Mouse (Mus musculus) hematopoietic stem cell, adult 5-6 weeks (primary cell): ENCODE measurements around the gene Necap2. TPM values are rescaled to one million over a fixed set of nuclear protein-coding genes. Genes with fewer than 3 reads are reported as not detected.
A peak's percentile ranks its signal among the peaks of the same experiment; 100 is the strongest.

Experiments
- ATAC-seq, 2 experiments: fragments of 125-278 bp in 1 of 2; replicated peaks in 1 of 2; 2 replicates each; pipeline ENCODE4 v1.8.0; 2016 to 2017; ENCODE audit warnings: inconsistent platforms in 2 of 2, mild to moderate bottlenecking in 2 of 2, moderate number of reproducible peaks in 2 of 2, low read depth in 1 of 2, moderate TSS enrichment in 1 of 2; ENCODE audit not compliant: low FRiP score in 2 of 2, poor library complexity in 2 of 2, severe bottlenecking in 2 of 2, insufficient read depth in 1 of 2, low TSS enrichment in 1 of 2
- total RNA-seq: library from RNA; stranded (forward); fragments of 172-1452, 232-1000 nt; gene quantifications from 2 replicates; pipeline ENCODE4 v1.2.3, GENCODE M21; 2017

Necap2 gene
- 44.7 and 59.7 TPM in 2 replicates for total RNA-seq

- ATAC-seq, result peak; percentile 94
These were observed at the start of gene Necap2 for GRCm38 (mm10) chr4:141077681-141078509. TSS of gene Necap2 (minus strand) at chr4:141078357.

DNA sequence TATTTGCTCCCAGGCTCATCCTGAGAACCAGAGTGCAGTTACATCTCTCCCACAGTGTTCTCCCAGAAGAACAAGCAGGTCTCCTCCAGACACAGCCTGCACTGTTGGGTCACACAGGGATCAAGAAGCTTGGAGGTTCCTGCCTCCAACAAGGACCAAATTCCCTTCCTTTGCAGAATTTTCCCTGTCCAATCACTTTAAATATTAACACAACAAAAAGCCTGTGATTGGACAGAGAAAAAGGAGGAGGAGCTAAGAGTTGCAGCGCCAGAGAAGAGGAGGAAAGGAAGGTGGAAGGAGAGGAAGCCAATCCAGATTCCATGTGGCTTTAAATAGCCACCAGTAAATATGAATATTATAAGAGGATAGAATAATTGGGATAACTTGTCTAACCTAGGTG is 44.9 kb upstream of the Necap2 start:
- no peak for ATAC-seq

DNA sequence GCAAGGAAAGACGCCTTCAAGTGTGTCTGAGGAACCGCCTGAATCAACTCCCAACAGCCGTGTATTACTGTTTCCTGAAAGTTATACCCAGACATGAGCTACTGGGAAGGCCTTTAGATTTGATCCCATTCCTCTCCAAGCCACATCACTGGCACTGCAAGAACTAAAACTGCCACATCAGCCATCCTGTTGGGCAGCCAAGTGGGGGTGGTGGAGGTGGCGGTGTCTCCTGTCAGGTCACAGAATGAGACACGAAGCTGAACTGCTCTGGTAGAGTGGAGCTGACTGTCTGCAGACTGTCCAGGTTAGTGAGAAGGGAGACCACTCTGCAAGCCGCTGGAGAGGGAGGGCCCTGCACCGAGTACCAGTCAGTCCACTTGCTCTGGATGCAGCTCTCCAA is 44.5 kb upstream of the Necap2 start:
- ATAC-seq, result no peak

- 0 out of 4 replicates have a peak, but pooled peaks have one; percentile 12 to 39 for ATAC-seq
These were observed 42.5 kb upstream of the Necap2 start for GRCm38 (mm10) chr4:141120700-141121099.

DNA sequence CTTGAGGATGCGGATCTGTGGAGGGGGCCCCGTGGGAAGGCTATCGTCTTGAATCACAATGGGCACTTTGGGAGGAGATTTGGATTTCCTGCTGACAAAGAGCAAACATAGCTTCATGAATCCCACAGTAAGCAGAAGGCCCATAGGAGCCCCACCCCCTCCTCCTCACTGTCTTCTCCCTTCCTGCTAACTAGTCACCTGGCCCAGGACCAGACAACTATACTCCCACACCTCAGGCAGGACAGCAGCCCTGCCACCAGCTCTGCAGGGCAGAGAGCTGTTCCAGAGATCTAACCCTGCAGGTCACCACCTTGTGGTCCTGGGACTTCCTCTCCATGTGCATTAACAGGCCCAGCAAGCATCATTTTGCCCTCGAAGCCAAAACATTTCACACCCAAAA is 40.5 kb upstream of the Necap2 start:
- no peak for ATAC-seq

GRCm38 (mm10) chr4:141115398-141115797 is 37.2 kb upstream of the Necap2 start:
- ATAC-seq, result no peak

DNA sequence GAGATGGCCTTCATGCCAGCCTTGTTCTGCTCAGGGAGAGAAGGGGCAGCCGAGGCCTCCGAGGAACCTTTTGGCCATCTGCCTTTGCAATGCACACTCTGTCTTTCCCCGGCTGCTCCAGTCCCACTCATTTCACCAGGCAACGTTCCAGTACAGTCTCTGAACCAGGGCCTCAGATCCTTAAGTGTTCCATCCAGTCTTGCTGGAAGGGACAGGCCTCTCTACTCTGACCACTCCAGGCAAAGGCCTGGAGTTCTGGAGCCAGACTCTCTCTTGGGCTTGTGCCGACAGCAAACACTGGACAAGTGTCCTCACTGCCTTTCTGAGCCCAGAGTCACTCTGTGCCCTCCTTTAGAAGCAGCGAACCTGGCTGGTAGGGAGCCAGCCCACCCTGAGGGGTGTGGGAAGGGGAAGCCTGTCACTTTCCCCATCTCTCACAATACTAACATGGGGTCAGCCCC is 36.4 kb upstream of the Necap2 start:
- ATAC-seq, result no peak

DNA sequence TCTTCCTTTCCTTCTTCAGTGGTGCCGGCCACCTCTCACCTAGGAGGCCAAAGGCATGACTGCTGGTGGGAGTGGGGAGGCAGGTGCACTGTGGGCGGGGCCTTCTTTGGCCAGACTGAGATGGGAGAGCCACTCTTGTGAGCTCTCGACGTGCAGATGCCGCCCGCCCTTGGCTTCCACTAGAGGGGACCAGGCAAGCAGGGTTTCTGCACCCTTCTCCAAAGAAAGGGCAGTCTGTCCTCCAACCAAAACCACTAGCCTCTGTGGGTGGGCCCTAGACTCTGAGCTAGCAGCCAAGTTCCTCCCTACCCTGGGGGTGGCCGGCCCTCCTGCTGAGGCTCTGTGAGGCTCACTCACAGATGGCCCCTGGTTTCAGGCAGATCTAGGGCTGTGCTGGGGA is 35.7 kb upstream of the Necap2 start:
- no peak for ATAC-seq

DNA sequence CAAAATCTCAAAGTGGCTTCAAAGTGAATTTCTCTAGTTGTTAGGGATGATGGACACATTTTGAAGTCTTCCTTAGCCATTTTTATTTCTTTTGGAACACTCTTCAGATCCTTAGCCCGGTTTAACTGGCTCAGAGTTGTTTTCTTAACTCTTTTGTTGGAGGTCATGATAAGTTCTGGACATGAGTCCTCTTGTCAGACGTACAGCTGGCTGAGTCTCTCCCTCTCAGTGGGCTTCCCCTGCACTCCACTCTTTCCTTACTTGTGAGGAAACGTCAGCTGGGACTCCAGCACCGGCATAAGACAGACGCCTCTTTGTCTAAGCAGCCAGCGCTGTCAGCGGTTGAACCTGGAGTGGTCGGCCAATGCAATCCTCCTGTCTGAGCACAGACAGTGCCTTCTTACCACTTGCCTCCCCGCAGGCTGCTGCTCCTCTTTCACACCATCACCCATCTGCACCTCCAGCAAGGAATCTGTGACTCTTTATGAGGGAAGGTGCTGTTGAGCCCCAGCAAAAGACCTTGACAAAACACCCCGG is 30.1 kb upstream of the Necap2 start:
- no peak for ATAC-seq

GRCm38 (mm10) chr4:141106526-141107183 is 28.5 kb upstream of the Necap2 start:
- no peak for ATAC-seq

DNA sequence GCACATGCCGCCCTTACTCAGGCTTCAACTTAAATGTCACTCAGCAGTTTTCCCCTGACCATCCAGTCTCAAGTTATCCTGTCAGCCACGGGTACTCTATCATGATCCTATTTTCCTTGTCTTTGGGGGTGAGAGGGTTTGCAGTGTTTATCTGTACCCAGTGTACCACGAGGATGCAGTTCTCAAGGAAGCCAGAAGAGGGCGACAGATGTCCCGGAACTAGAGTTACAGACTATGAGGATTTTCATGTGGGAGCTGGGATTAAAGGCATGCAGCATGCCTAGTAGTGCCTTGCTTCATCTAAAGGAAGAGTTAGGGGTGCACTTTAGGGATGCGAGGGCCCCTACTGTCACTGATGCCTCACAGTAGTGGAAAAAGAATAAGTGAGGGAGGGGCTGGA is 23.7 kb upstream of the Necap2 start:
- ATAC-seq, result no peak; a peak in 1 of 4 replicates

DNA sequence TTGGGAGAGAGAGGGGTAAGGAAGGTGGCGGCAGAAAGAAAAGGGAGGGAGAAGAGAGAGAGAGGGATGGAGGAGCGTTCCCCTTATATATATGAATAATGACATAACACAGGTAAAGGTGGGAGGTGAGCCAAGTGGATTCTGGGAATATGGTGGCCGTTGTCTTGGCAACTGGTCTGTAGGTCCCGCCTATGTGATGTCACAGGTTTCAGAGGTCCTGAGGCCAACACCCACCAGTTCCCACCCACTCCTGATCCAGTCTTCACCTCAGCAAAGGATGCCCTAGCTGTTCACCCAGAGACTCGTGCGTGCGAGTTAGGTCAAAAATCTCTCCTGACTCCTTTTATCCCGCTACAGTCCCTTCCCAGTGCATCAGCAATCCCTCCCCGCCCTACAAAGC is 23.1 kb upstream of the Necap2 start:
- no peak for ATAC-seq

DNA sequence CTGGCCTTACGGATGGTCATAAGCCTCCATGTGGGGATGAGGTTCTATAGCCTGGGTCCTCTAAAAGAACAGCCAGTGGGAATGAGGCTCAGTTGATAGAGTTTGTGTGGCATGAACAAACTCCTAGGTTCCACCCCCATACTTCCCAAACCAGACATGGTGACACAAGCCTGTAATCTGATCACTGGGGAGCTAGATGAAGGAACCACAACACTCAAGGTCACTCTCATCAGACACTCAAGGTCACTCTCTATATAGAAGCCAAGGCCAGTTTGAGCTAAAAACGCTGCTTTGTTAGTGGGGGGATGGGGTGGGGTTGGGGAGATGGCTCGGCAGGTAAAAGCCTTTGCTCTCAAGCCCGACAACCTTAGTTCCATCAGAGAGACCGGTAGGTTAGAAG is 21.8 kb upstream of the Necap2 start:
- ATAC-seq, result no peak

- ATAC-seq, result no peak
These were observed 20.8 kb upstream of the Necap2 start for GRCm38 (mm10) chr4:141098935-141099334.

DNA sequence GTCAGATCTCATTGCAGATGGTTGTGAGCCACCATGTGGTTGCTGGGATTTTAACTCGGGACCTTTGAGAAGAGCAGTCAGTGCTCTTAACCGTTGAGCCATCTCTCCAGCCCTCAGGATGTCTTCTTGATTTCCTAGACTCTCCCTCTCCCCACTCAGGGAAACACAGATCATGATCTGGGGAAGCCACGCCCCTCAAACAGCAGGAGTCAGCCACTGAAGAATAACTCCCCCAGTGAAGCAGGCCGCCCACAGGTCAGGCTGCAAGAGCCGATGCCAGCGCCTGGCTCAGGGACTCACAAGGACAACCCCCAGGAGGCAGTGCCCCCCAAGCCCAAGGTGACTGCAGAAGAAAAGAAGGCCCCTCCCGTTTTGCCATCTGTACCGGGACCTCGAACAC is 18.6 kb upstream of the Necap2 start:
- ATAC-seq, result no peak

- no peak for ATAC-seq
These were observed 16.9 kb upstream of the Necap2 start for GRCm38 (mm10) chr4:141095016-141095415.

- no peak; a peak in 1 of 4 replicates for ATAC-seq
These were observed 10.6 kb upstream of the Necap2 start for GRCm38 (mm10) chr4:141088714-141089113.

- ATAC-seq, result no peak
These were observed 9.9 kb upstream of the Necap2 start, which contains the start of gene Spata21 for GRCm38 (mm10) chr4:141088033-141088432. TSS of gene Spata21 (plus strand) at chr4:141088333.
